Mouse (Mus musculus): ENCODE measurements around the gene Gpr87. TPM values are rescaled to one million over a fixed set of nuclear protein-coding genes. Genes with fewer than 3 reads are reported as not detected.
A peak's percentile ranks its signal among the peaks of the same experiment; 100 is the strongest.
"Not testable (repeated sequence)": the region's sequence is repeated elsewhere in the genome, so short reads cannot be mapped to it uniquely, and the experiment has no call there.

Gpr87 gene
- polyA plus RNA-seq, 1 experiment from 2014 or later, result not detected

- H3K4me2 ChIP-seq, result no peak within 1 kb of the TSS
- no peaks in the 10 kb centered on the region for H3K36me3 ChIP-seq
- H3K27me3 ChIP-seq, result no peaks in the 10 kb centered on the region
- no peak for ATAC-seq (ENCODE audit: low read depth)
- no peak within 1 kb of the TSS for H3K9ac ChIP-seq
- no peaks in the 10 kb centered on the region for H3K4me1 ChIP-seq (replicated peaks)
- H3K27ac ChIP-seq (replicated peaks), result no peak within 1 kb of the TSS
- H3K9me3 ChIP-seq, result no peaks in the 10 kb centered on the region
- 93% methylated on average over 5 of the region's 5 CpGs for WGBS
- no peak within 1 kb of the TSS for H3K4me3 ChIP-seq
Measured at GRCm38 (mm10) chr3:59153424-59153823, 41.5 kb downstream of the Gpr87 start, which contains the start of gene P2ry14. Gene P2ry14, minus strand, starts transcription at chr3:59153618.

- ATAC-seq (ENCODE audit: low read depth), result no peak
- Histone ChIP-seq H3K27ac (replicated peaks) (no peak overlapping the region), H3K4me2 (no peak overlapping the region), H3K36me3 (no peaks in the 10 kb centered on the region), H3K9ac (no peak overlapping the region), H3K27me3 (no peaks in the 10 kb centered on the region), H3K9me3 (no peaks in the 10 kb centered on the region), H3K4me3 (no peak overlapping the region), H3K4me1 (replicated peaks) (no peaks in the 10 kb centered on the region)
- 99% methylated on average over 2 of the region's 2 CpGs for WGBS
Measured at GRCm38 (mm10) chr3:59150624-59151023, 44.3 kb downstream of the Gpr87 start.

GRCm38 (mm10) chr3:59149646-59150045, 45.3 kb downstream of the Gpr87 start:
- ATAC-seq (ENCODE audit: low read depth), result no peak

GRCm38 (mm10) chr3:59145194-59145593, 49.7 kb downstream of the Gpr87 start:
- Histone ChIP-seq H3K36me3 (no peaks in the 10 kb centered on the region), H3K9me3 (no peaks in the 10 kb centered on the region), H3K4me2 (no peak overlapping the region), H3K4me1 (replicated peaks) (no peaks in the 10 kb centered on the region), H3K27me3 (no peaks in the 10 kb centered on the region), H3K9ac (no peak overlapping the region), H3K27ac (replicated peaks) (no peak overlapping the region), H3K4me3 (no peak overlapping the region)
- 73% methylated on average over 5 of the region's 5 CpGs for WGBS
- ATAC-seq (ENCODE audit: low read depth), result no peak

More at GRCm38 (mm10) chr3:59149646-59150045, 45.3 kb downstream of the Gpr87 start:
- no peak overlapping the region for H3K27ac ChIP-seq (replicated peaks)
- no peaks in the 10 kb centered on the region for H3K36me3 ChIP-seq
- H3K9me3 ChIP-seq, result no peaks in the 10 kb centered on the region
- no peak overlapping the region for H3K4me3 ChIP-seq
- no peak overlapping the region for H3K9ac ChIP-seq
- H3K4me2 ChIP-seq, result no peak overlapping the region
- no peaks in the 10 kb centered on the region for H3K27me3 ChIP-seq
- no peaks in the 10 kb centered on the region for H3K4me1 ChIP-seq (replicated peaks)

- no peaks in the 10 kb centered on the region for H3K27me3 ChIP-seq
- ATAC-seq (ENCODE audit: low read depth), result no peak
- WGBS, result 84% methylated on average over 8 of the region's 8 CpGs
- no peak overlapping the region for H3K4me3 ChIP-seq
- H3K9ac ChIP-seq, result no peak overlapping the region
- H3K4me2 ChIP-seq, result no peak overlapping the region
- H3K9me3 ChIP-seq, result no peaks in the 10 kb centered on the region
- no peaks in the 10 kb centered on the region for H3K4me1 ChIP-seq (replicated peaks)
- H3K27ac ChIP-seq (replicated peaks), result no peak overlapping the region
- H3K36me3 ChIP-seq, result no peaks in the 10 kb centered on the region
Measured at GRCm38 (mm10) chr3:59141507-59142305, 53.2 kb downstream of the Gpr87 start.

GRCm38 (mm10) chr3:59140941-59141340, 54.0 kb downstream of the Gpr87 start:
- H3K4me3 ChIP-seq; H3K9ac ChIP-seq; H3K4me1 ChIP-seq (replicated peaks); H3K36me3 ChIP-seq; ATAC-seq (ENCODE audit: low read depth); H3K4me2 ChIP-seq; H3K9me3 ChIP-seq; H3K27ac ChIP-seq (replicated peaks); H3K27me3 ChIP-seq: not testable (repeated sequence)
- 90% methylated on average over 4 of the region's 4 CpGs for WGBS

- Histone ChIP-seq H3K27me3 (no peaks in the 10 kb centered on the region), H3K4me3 (no peak overlapping the region), H3K4me2 (no peak overlapping the region), H3K9ac (no peak overlapping the region), H3K4me1 (replicated peaks) (no peaks in the 10 kb centered on the region), H3K36me3 (no peaks in the 10 kb centered on the region), H3K27ac (replicated peaks) (no peak overlapping the region), H3K9me3 (no peaks in the 10 kb centered on the region)
- 83% methylated on average over 2 of the region's 2 CpGs for WGBS
- no peak for ATAC-seq (ENCODE audit: low read depth)
Measured at GRCm38 (mm10) chr3:59140115-59140514, 54.8 kb downstream of the Gpr87 start.

GRCm38 (mm10) chr3:59139651-59140051, 55.3 kb downstream of the Gpr87 start:
- ATAC-seq (ENCODE audit: low read depth), result no peak
- no peak overlapping the region for H3K4me2 ChIP-seq
- no peaks in the 10 kb centered on the region for H3K36me3 ChIP-seq
- no peaks in the 10 kb centered on the region for H3K27me3 ChIP-seq
- no peak overlapping the region for H3K4me3 ChIP-seq
- H3K4me1 ChIP-seq (replicated peaks), result no peaks in the 10 kb centered on the region
- H3K27ac ChIP-seq (replicated peaks), result no peak overlapping the region
- H3K9me3 ChIP-seq, result no peaks in the 10 kb centered on the region
- no peak overlapping the region for H3K9ac ChIP-seq

GRCm38 (mm10) chr3:59138946-59139468, 55.9 kb downstream of the Gpr87 start:
- H3K9ac ChIP-seq, result no peak overlapping the region
- no peaks in the 10 kb centered on the region for H3K9me3 ChIP-seq
- no peak overlapping the region for H3K4me3 ChIP-seq
- no peaks in the 10 kb centered on the region for H3K4me1 ChIP-seq (replicated peaks)
- ATAC-seq (ENCODE audit: low read depth), result no peak
- WGBS, result 62% methylated on average over 12 of the region's 12 CpGs
- H3K27me3 ChIP-seq, result no peaks in the 10 kb centered on the region
- H3K4me2 ChIP-seq, result no peak overlapping the region
- H3K27ac ChIP-seq (replicated peaks), result no peak overlapping the region
- H3K36me3 ChIP-seq, result no peaks in the 10 kb centered on the region

- Histone ChIP-seq H3K4me3 (no peak overlapping the region), H3K4me2 (no peak overlapping the region), H3K4me1 (replicated peaks) (no peaks in the 10 kb centered on the region), H3K27ac (replicated peaks) (peak overlapping the region; percentile 46; the same call in 1 of the 2 replicates), H3K9ac (no peak overlapping the region), H3K9me3 (no peaks in the 10 kb centered on the region), H3K36me3 (no peaks in the 10 kb centered on the region), H3K27me3 (no peaks in the 10 kb centered on the region)
- ATAC-seq (ENCODE audit: low read depth), result no peak
- 78% methylated on average over 5 of the region's 5 CpGs for WGBS
Measured at GRCm38 (mm10) chr3:59135911-59136653, 58.8 kb downstream of the Gpr87 start.

GRCm38 (mm10) chr3:59133189-59133588, 61.7 kb downstream of the Gpr87 start:
- Histone ChIP-seq H3K4me2 (no peak overlapping the region), H3K27ac (replicated peaks) (no peak overlapping the region), H3K36me3 (no peaks in the 10 kb centered on the region), H3K27me3 (no peaks in the 10 kb centered on the region), H3K9me3 (no peaks in the 10 kb centered on the region), H3K4me3 (no peak overlapping the region), H3K9ac (no peak overlapping the region), H3K4me1 (replicated peaks) (no peaks in the 10 kb centered on the region)
- WGBS, result 88% methylated on average over 5 of the region's 5 CpGs
- ATAC-seq (ENCODE audit: low read depth), result no peak

- Histone ChIP-seq H3K9ac (no peak overlapping the region), H3K4me1 (replicated peaks) (no peaks in the 10 kb centered on the region), H3K36me3 (no peaks in the 10 kb centered on the region), H3K27ac (replicated peaks) (no peak overlapping the region), H3K4me2 (no peak overlapping the region), H3K27me3 (no peaks in the 10 kb centered on the region), H3K9me3 (no peaks in the 10 kb centered on the region), H3K4me3 (no peak overlapping the region)
- no peak for ATAC-seq (ENCODE audit: low read depth)
- WGBS, result 95% methylated on average over 4 of the region's 4 CpGs
Measured at GRCm38 (mm10) chr3:59131966-59132365, 62.9 kb downstream of the Gpr87 start.
